Mouse (Mus musculus) midbrain, embryonic 13.5 days (tissue): Measurements from ENCODE around the gene Pax9. TPM values are rescaled to one million over a fixed set of nuclear protein-coding genes. Genes with fewer than 3 reads are reported as not detected.

Experiments used
- ATAC-seq: fragments of 200-750 bp; cut with Nextera tagmentation; 2 replicates; pipeline ENCODE4 v1.8.0; 2017; ENCODE audit warnings: mild to moderate bottlenecking, moderate TSS enrichment, moderate library complexity
- H3K27ac ChIP-seq: fragments of 300-500 bp; sonication (generic); 2 replicates; pipeline ENCODE4 v1.5.1; 2015; ENCODE audit warnings: inconsistent platforms, mild to moderate bottlenecking, moderate library complexity
- H3K27me3 ChIP-seq: fragments of 300-500 bp; sonication (generic); 2 replicates; pipeline ENCODE4 v1.6.1; 2015; ENCODE audit warnings: mild to moderate bottlenecking, inconsistent platforms
- H3K36me3 ChIP-seq: fragments of 300-500 bp; sonication (generic); 2 replicates; pipeline ENCODE4 v1.6.1; 2015; ENCODE audit warnings: mild to moderate bottlenecking, inconsistent platforms
- H3K4me1 ChIP-seq: fragments of 300-500 bp; sonication (generic); replicated peaks from 2 replicates; pipeline ENCODE4 v1.6.1; 2015; ENCODE audit warnings: inconsistent platforms
- H3K4me2 ChIP-seq: fragments of 300-500 bp; sonication (generic); replicated peaks from 2 replicates; pipeline ENCODE4 v1.6.1; 2015; ENCODE audit warnings: moderate library complexity, mild to moderate bottlenecking, inconsistent platforms
- H3K4me3 ChIP-seq: fragments of 300-500 bp; sonication (generic); replicated peaks from 2 replicates; pipeline ENCODE4 v1.5.1; 2015; ENCODE audit warnings: mild to moderate bottlenecking, inconsistent platforms
- H3K9ac ChIP-seq: fragments of 300-500 bp; sonication (generic); replicated peaks from 2 replicates; pipeline ENCODE4 v1.6.1; 2015; ENCODE audit warnings: mild to moderate bottlenecking, inconsistent platforms
- H3K9me3 ChIP-seq: fragments of 300-500 bp; sonication (generic); 2 replicates; pipeline ENCODE4 v1.6.1; 2016; ENCODE audit warnings: mild to moderate bottlenecking, inconsistent platforms
- WGBS: fragments of 180-500 bp; shearing (Covaris S2); methylation state at CpG from one replicate; pipeline ENCODE4 v1.1.7; 2015; 5-methylcytosine and 5-hydroxymethylcytosine counted together
- polyA plus RNA-seq: library from polyadenylated mRNA; unstranded; fragments of >200 nt; fragmentation: Nextera tagmentation; extraction: Ambion mirVana; gene quantifications from 2 replicates; pipeline ENCODE4 v1.2.1, GENCODE M21; 2015

Pax9 gene
- polyA plus RNA-seq, result not detected in 2 replicates

GRCm38 (mm10) chr12:56691427-56692079 is at the start of gene Pax9:
Gene Pax9 (plus strand): TSS chr12:56691767.
- Histone ChIP-seq H3K4me2 (peak within 1 kb of the TSS; percentile 16; the same call in 1 of the 2 replicates), H3K36me3 (no peaks in the 10 kb centered on the region), H3K4me1 (peaks cover 20% of the 10 kb centered on the region), H3K9me3 (no peaks in the 10 kb centered on the region), H3K9ac (no peak within 1 kb of the TSS), H3K27ac (no peak within 1 kb of the TSS), H3K4me3 (no peak within 1 kb of the TSS), H3K27me3 (peaks cover 98% of the 10 kb centered on the region)
- WGBS, result under 1% methylated on average over 40 of the region's 40 CpGs
- no peak for ATAC-seq

GRCm38 (mm10) chr12:56669451-56670122 is 22.0 kb upstream of the Pax9 start:
- Histone ChIP-seq H3K36me3 (no peaks in the 10 kb centered on the region), H3K27me3 (peaks cover 8% of the 10 kb centered on the region; the same call in 1 of the 2 replicates), H3K4me2 (no peak overlapping the region), H3K27ac (no peak overlapping the region), H3K9me3 (no peaks in the 10 kb centered on the region), H3K4me3 (no peak overlapping the region), H3K4me1 (no peaks in the 10 kb centered on the region), H3K9ac (no peak overlapping the region)
- 74% methylated on average over 9 of the region's 9 CpGs for WGBS
- no peak for ATAC-seq

- Histone ChIP-seq H3K36me3 (no peaks in the 10 kb centered on the region), H3K27ac (no peak overlapping the region), H3K9me3 (no peaks in the 10 kb centered on the region), H3K9ac (no peak overlapping the region), H3K4me1 (no peaks in the 10 kb centered on the region), H3K4me3 (no peak overlapping the region), H3K4me2 (no peak overlapping the region), H3K27me3 (peaks cover 8% of the 10 kb centered on the region; the same call in 1 of the 2 replicates)
- WGBS, result 93% methylated on average over 9 of the region's 9 CpGs
- ATAC-seq, result no peak
These were observed 20.8 kb upstream of the Pax9 start for GRCm38 (mm10) chr12:56670795-56671194.

GRCm38 (mm10) chr12:56674726-56675125 is 16.8 kb upstream of the Pax9 start:
- no peaks in the 10 kb centered on the region for H3K4me1 ChIP-seq
- H3K9me3 ChIP-seq, result no peaks in the 10 kb centered on the region
- no peak overlapping the region for H3K4me2 ChIP-seq
- H3K27me3 ChIP-seq, result peaks cover 29% of the 10 kb centered on the region
- 32% methylated on average over 3 of the region's 3 CpGs for WGBS
- ATAC-seq, result no peak
- no peak overlapping the region for H3K9ac ChIP-seq
- no peak overlapping the region for H3K4me3 ChIP-seq
- no peak overlapping the region for H3K27ac ChIP-seq
- no peaks in the 10 kb centered on the region for H3K36me3 ChIP-seq

- Histone ChIP-seq H3K27me3 (peaks cover 54% of the 10 kb centered on the region), H3K4me2 (no peak overlapping the region), H3K4me1 (peaks cover 8% of the 10 kb centered on the region), H3K9me3 (no peaks in the 10 kb centered on the region), H3K27ac (no peak overlapping the region), H3K9ac (no peak overlapping the region), H3K36me3 (no peaks in the 10 kb centered on the region), H3K4me3 (no peak overlapping the region)
- WGBS, result 72% methylated on average over 7 of the region's 7 CpGs
- no peak for ATAC-seq
These were observed 13.9 kb upstream of the Pax9 start for GRCm38 (mm10) chr12:56677620-56678019.

GRCm38 (mm10) chr12:56681096-56681811 is 10.3 kb upstream of the Pax9 start:
- H3K4me2 ChIP-seq, result peak overlapping the region; percentile 66
- no peak overlapping the region for H3K27ac ChIP-seq
- peak overlapping the region; percentile 36 for H3K4me3 ChIP-seq
- no peaks in the 10 kb centered on the region for H3K9me3 ChIP-seq
- no peaks in the 10 kb centered on the region for H3K36me3 ChIP-seq
- peak; percentile 80 for ATAC-seq
- peaks cover 8% of the 10 kb centered on the region for H3K4me1 ChIP-seq
- WGBS, result 1% methylated on average over 38 of the region's 38 CpGs
- peaks cover 86% of the 10 kb centered on the region for H3K27me3 ChIP-seq
- peak overlapping the region; percentile 46 for H3K9ac ChIP-seq

GRCm38 (mm10) chr12:56687640-56688481 is 3.7 kb upstream of the Pax9 start:
- Histone ChIP-seq H3K9ac (no peak overlapping the region), H3K9me3 (no peaks in the 10 kb centered on the region), H3K27ac (no peak overlapping the region), H3K4me2 (no peak overlapping the region), H3K27me3 (peaks cover 98% of the 10 kb centered on the region), H3K36me3 (no peaks in the 10 kb centered on the region), H3K4me1 (peaks cover 6% of the 10 kb centered on the region; the same call in 1 of the 2 replicates), H3K4me3 (no peak overlapping the region)
- no peak for ATAC-seq
- WGBS, result 3% methylated on average over 15 of the region's 15 CpGs

GRCm38 (mm10) chr12:56688482-56688840 is 3.1 kb upstream of the Pax9 start:
- Histone ChIP-seq H3K4me2 (no peak overlapping the region), H3K9ac (no peak overlapping the region), H3K9me3 (no peaks in the 10 kb centered on the region), H3K4me1 (peaks cover 6% of the 10 kb centered on the region; the same call in 1 of the 2 replicates), H3K4me3 (no peak overlapping the region), H3K36me3 (no peaks in the 10 kb centered on the region), H3K27me3 (peaks cover 98% of the 10 kb centered on the region), H3K27ac (no peak overlapping the region)
- no peak for ATAC-seq
- under 1% methylated on average over 10 of the region's 10 CpGs for WGBS

- WGBS, result 2% methylated on average over 8 of the region's 8 CpGs
These were observed 2.6 kb upstream of the Pax9 start for GRCm38 (mm10) chr12:56688920-56689319.

GRCm38 (mm10) chr12:56689331-56689730 is 2.2 kb upstream of the Pax9 start:
- WGBS, result 2% methylated on average over 10 of the region's 10 CpGs
- H3K4me1 ChIP-seq, result peaks cover 6% of the 10 kb centered on the region; the same call in 1 of the 2 replicates
- no peaks in the 10 kb centered on the region for H3K36me3 ChIP-seq
- no peak overlapping the region for H3K27ac ChIP-seq
- H3K9ac ChIP-seq, result no peak overlapping the region
- no peak overlapping the region for H3K4me3 ChIP-seq
- peaks cover 98% of the 10 kb centered on the region for H3K27me3 ChIP-seq
- no peak overlapping the region for H3K4me2 ChIP-seq
- no peak for ATAC-seq
- H3K9me3 ChIP-seq, result no peaks in the 10 kb centered on the region

More at GRCm38 (mm10) chr12:56688920-56689319, 2.6 kb upstream of the Pax9 start:
- H3K4me1 ChIP-seq, result peaks cover 6% of the 10 kb centered on the region; the same call in 1 of the 2 replicates
- H3K27ac ChIP-seq, result no peak overlapping the region
- no peak overlapping the region for H3K4me3 ChIP-seq
- ATAC-seq, result no peak
- peaks cover 98% of the 10 kb centered on the region for H3K27me3 ChIP-seq
- no peaks in the 10 kb centered on the region for H3K36me3 ChIP-seq
- H3K9ac ChIP-seq, result no peak overlapping the region
- H3K9me3 ChIP-seq, result no peaks in the 10 kb centered on the region
- H3K4me2 ChIP-seq, result no peak overlapping the region

- no peak overlapping the region for H3K4me3 ChIP-seq
- H3K9me3 ChIP-seq, result no peaks in the 10 kb centered on the region
- under 1% methylated on average over 25 of the region's 25 CpGs for whole genome bisulfite sequencing
- H3K4me2 ChIP-seq, result no peak overlapping the region
- H3K9ac ChIP-seq, result no peak overlapping the region
- H3K4me1 ChIP-seq, result peaks cover 6% of the 10 kb centered on the region; the same call in 1 of the 2 replicates
- ATAC-seq, result no peak
- peaks cover 98% of the 10 kb centered on the region for H3K27me3 ChIP-seq
- H3K36me3 ChIP-seq, result no peaks in the 10 kb centered on the region
- H3K27ac ChIP-seq, result no peak overlapping the region
These were observed 1.8 kb upstream of the Pax9 start for GRCm38 (mm10) chr12:56689736-56690135.
